ENCODE assay signal across 8 mouse cellular contexts in genomic region chr19:42147170-42147768, GRCm38 (mm10). TPM values are rescaled to one million over a fixed set of nuclear protein-coding genes. Genes with fewer than 3 reads are reported as not detected.
DNase-seq lines count a peak whose midpoint lies in the region; ATAC-seq and TF ChIP-seq lines count a peak whose summit lies in the region.

Gene Marveld1, plus strand, starts transcription at chr19:42147400.

- peaks cover 45% of the 10 kb centered on the region for H3K27me3 ChIP-seq in G1E (ENCODE audit: insufficient read depth, low read length)
- H3K27me3 ChIP-seq in forebrain, embryonic 16.5 days (replicated peaks; ENCODE audit: control insufficient read depth, insufficient read depth, low read length), result peaks cover 11% of the 10 kb centered on the region

- peaks cover 4% of the 10 kb centered on the region for H3K4me1 ChIP-seq in G1E (ENCODE audit: insufficient read depth, low read depth, low read length)
- H3K4me1 ChIP-seq in forebrain, embryonic 16.5 days (replicated peaks; ENCODE audit: control insufficient read depth, insufficient read depth, low read length), result peaks cover 10% of the 10 kb centered on the region; the same call in 1 of the 2 replicates

- H3K9ac ChIP-seq in forebrain, embryonic 16.5 days (replicated peaks; ENCODE audit: low read depth, low read length), result peak within 1 kb of the TSS; percentile 71

- TF ChIP-seq CTCF in G1E (IDR thresholded peaks at IDR 0.05; ENCODE audit: low read depth, low read length), result no peak
- no peak for TF ChIP-seq CTCF in brain, embryonic 14.5 days (IDR thresholded peaks at IDR 0.05; ENCODE audit: borderline replicate concordance, extremely low read depth, insufficient read depth, insufficient read length)

- H3K36me3 ChIP-seq in G1E (replicated peaks), result no peaks in the 10 kb centered on the region
- no peaks in the 10 kb centered on the region for H3K36me3 ChIP-seq in forebrain, embryonic 16.5 days (ENCODE audit: control insufficient read depth, insufficient read depth)

- ATAC-seq in G1E (ENCODE audit: extremely low read depth, insufficient number of reproducible peaks, low FRiP score, poor library complexity, severe bottlenecking), result no peak
- ATAC-seq in forebrain, embryonic 16.5 days, result peak; percentile 45
- peak; percentile 22; the same call in 1 of the 2 replicates for ATAC-seq in megakaryocyte, adult 5-6 weeks (ENCODE audit: poor library complexity, severe bottlenecking)

- DNase-seq in G1E (ENCODE audit: low spot score), result no peak
- peak; percentile 67 for DNase-seq in brain, embryonic 14.5 days (ENCODE audit: low read depth)
- peak; percentile 79 to 86 for DNase-seq in heart, postnatal 36 days
- DNase-seq in large intestine, adult 2 months (ENCODE audit: low read depth, low spot score), result no peak
- peak; percentile 62 for DNase-seq in right cerebral cortex, postnatal 25 days
- no peak for DNase-seq in c-Kit-positive CD71-positive TER-119-positive erythroid progenitor cells, embryonic 14.5 days (ENCODE audit: low spot score)

- 0 out of 2 replicates have a peak within 1 kb of the TSS, but pooled peaks have one; percentile 14 for H3K4me3 ChIP-seq in G1E (ENCODE audit: low read depth, low read length)
- H3K4me3 ChIP-seq in forebrain, embryonic 16.5 days (replicated peaks; ENCODE audit: low read length), result peak within 1 kb of the TSS; percentile 65

- no peak for TF ChIP-seq POLR2A in brain, embryonic 14.5 days (IDR thresholded peaks at IDR 0.05; ENCODE audit: borderline replicate concordance, extremely low read depth, insufficient read depth, insufficient read length, poor library complexity, severe bottlenecking)

- H3K9me3 ChIP-seq in G1E (replicated peaks), result peaks cover 14% of the 10 kb centered on the region
- H3K9me3 ChIP-seq in forebrain, embryonic 16.5 days (ENCODE audit: control insufficient read depth, low read length), result no peaks in the 10 kb centered on the region

- intact Hi-C loops in heart, postnatal 36 days (cut with DNase I), result no loop called here

- WGBS in forebrain, embryonic 16.5 days, result under 1% methylated on average over 29 of the region's 57 CpGs
- WGBS in large intestine, adult 2 months, result under 1% methylated on average over 51 of the region's 57 CpGs

- peak within 1 kb of the TSS; percentile 65 for H3K4me2 ChIP-seq in forebrain, embryonic 16.5 days (ENCODE audit: low read length)

- H3K27ac ChIP-seq in forebrain, embryonic 16.5 days (ENCODE audit: low read length), result peak within 1 kb of the TSS; percentile 14; the same call in 1 of the 2 replicates

RNA-seq across cellular contexts. Expression of gene Marveld1, which starts in this region (rescaled TPM):
- total RNA-seq in G1E (2014; fragmentation: Nextera tagmentation) (not detected in 2 replicates), G1E (2017) (0.11 TPM in 1 of 2 replicates, not detected in the other)
- polyA plus RNA-seq in G1E (2012), result not detected in 2 replicates
- polyA plus RNA-seq in brain, embryonic 14.5 days (2012; rRNA removed), result 15.2 and 16.7 TPM in 2 replicates
- polyA plus RNA-seq in forebrain, embryonic 16.5 days (2015; fragmentation: Nextera tagmentation; extraction: Ambion mirVana), result 1.5 and 2.0 TPM in 2 replicates
- total RNA-seq in heart, postnatal 36 days (2021), result 10 to 100 TPM; 22.2 to 24.0 TPM
- polyA plus RNA-seq in large intestine, adult 2 months (2012; rRNA removed), result 41.8 and 46.9 TPM in 2 replicates
- total RNA-seq in megakaryocyte, adult 5-6 weeks (2015), result 5.7 and 6.7 TPM in 2 replicates
- 7.9 and 9.4 TPM in 2 replicates for total RNA-seq in megakaryocyte, adult 5-6 weeks (2017)

Comparison
In these comparisons a context has a peak if more than half of its experiments do, and no peak if none do; other contexts are left out.
1. RNA of gene Marveld1 (total RNA-seq): 22.2 to 24.0 TPM in heart, postnatal 36 days and 5.7 to 9.4 TPM in megakaryocyte, adult 5-6 weeks; 0.11 TPM in G1E; every median in the first group is over 4 times any median in the second.
2. DNase-seq: peak in brain, embryonic 14.5 days (single experiment), heart, postnatal 36 days (2 of 2) and right cerebral cortex, postnatal 25 days (single experiment); none in G1E (single experiment), large intestine, adult 2 months (single experiment) and c-Kit-positive CD71-positive TER-119-positive erythroid progenitor cells, embryonic 14.5 days (single experiment).